Mouse (Mus musculus) G1E (cell line): Measurements from ENCODE around the gene Txlna. TPM values are rescaled to one million over a fixed set of nuclear protein-coding genes. Genes with fewer than 3 reads are reported as not detected.

Source experiments
- ATAC-seq: 2 replicates; pipeline ENCODE4 v1.8.0; 2016; ENCODE audit warnings: mild to moderate bottlenecking; ENCODE audit not compliant: insufficient number of reproducible peaks, poor library complexity, low FRiP score, severe bottlenecking; ENCODE audit errors: extremely low read depth
- DNase-seq: peaks from one replicate; pipeline ENCODE4 v3.0.0; 2012; ENCODE audit warnings: low spot score
- H3K27me3 ChIP-seq: 2 replicates; pipeline ENCODE4 v1.6.1; 2012; ENCODE audit warnings: mild to moderate bottlenecking, low read length, inconsistent platforms; ENCODE audit not compliant: insufficient read depth
- H3K36me3 ChIP-seq: replicated peaks from 2 replicates; pipeline ENCODE3; 2012; ENCODE audit warnings: mild to moderate bottlenecking, inconsistent platforms
- H3K4me1 ChIP-seq: 2 replicates; pipeline ENCODE4 v1.6.1; 2012; ENCODE audit warnings: low read depth, low read length, inconsistent platforms, mixed read lengths; ENCODE audit not compliant: insufficient read depth
- H3K4me3 ChIP-seq: 2 replicates; pipeline ENCODE4 v1.5.1; 2012; ENCODE audit warnings: low read depth, mild to moderate bottlenecking, inconsistent platforms, low read length, moderate library complexity, mixed read lengths
- H3K9me3 ChIP-seq: replicated peaks from 2 replicates; pipeline ENCODE4 v1.6.1; 2012; ENCODE audit warnings: inconsistent platforms
- CTCF ChIP-seq: IDR thresholded peaks from 2 replicates; pipeline ENCODE4 v1.5.1; 2012; ENCODE audit warnings: low read depth, low read length, inconsistent platforms, mixed read lengths
- GATA1 ChIP-seq: IDR thresholded peaks from 2 replicates; pipeline ENCODE4 v1.6.1; 2012; ENCODE audit warnings: borderline replicate concordance, low read length, inconsistent platforms, mixed read lengths
- GATA2 ChIP-seq: IDR thresholded peaks from 2 replicates; pipeline ENCODE4 v1.6.1; 2012; ENCODE audit warnings: low read depth, low read length, inconsistent platforms, borderline replicate concordance
- POLR2AphosphoS5 ChIP-seq: IDR thresholded peaks from 2 replicates; pipeline ENCODE4 v1.6.1; 2012; ENCODE audit warnings: low read depth, low read length, inconsistent platforms; ENCODE audit not compliant: insufficient replicate concordance
- TAL1 ChIP-seq: conservative IDR thresholded peaks from 2 replicates; pipeline ENCODE4 v1.6.1; 2012; ENCODE audit warnings: low read depth, low read length, inconsistent platforms, mixed read lengths
- polyA plus RNA-seq: library from polyadenylated mRNA; stranded (reverse); fragments of >175 nt; gene quantifications from 2 replicates; pipeline ENCODE4 v1.2.3, GENCODE M21; 2012
- total RNA-seq, 2 experiments: library from RNA; stranded (forward) in 1 of 2; stranded (reverse) in 1 of 2; fragments of 200-1000 nt in 1 of 2; fragments of >200 nt in 1 of 2; fragmentation: Nextera tagmentation in 1 of 2; gene quantifications; 2 replicates each; pipeline ENCODE4 v1.2.3; 2014 to 2017

Gene Txlna
- 35.5 and 39.7 TPM in 2 replicates for total RNA-seq (2014; fragmentation: Nextera tagmentation)
- total RNA-seq (2017) = 73.5 and 79.6 TPM in 2 replicates
- polyA plus RNA-seq = 57.1 and 62.5 TPM in 2 replicates

- Histone ChIP-seq H3K36me3 (peaks cover 71% of the 10 kb centered on the region), H3K9me3 (no peaks in the 10 kb centered on the region), H3K4me3 (peak within 1 kb of the TSS; percentile 82), H3K27me3 (no peaks in the 10 kb centered on the region), H3K4me1 (peaks cover 54% of the 10 kb centered on the region)
- TF ChIP-seq TAL1 (no peak), POLR2AphosphoS5 (no peak), CTCF (no peak), GATA2 (no peak), GATA1 (no peak)
- ATAC-seq (peak; percentile 86), DNase-seq (peak; percentile 99)
These were observed at the start of gene Txlna for GRCm38 (mm10) chr4:129640638-129641467. TSS of gene Txlna (minus strand) at chr4:129641065.

GRCm38 (mm10) chr4:129684531-129684930 is 43.7 kb upstream of the Txlna start:
- ATAC-seq = no peak
- Histone ChIP-seq H3K36me3 (peaks cover 93% of the 10 kb centered on the region), H3K9me3 (no peaks in the 10 kb centered on the region), H3K27me3 (no peaks in the 10 kb centered on the region; the same call in 1 of the 2 replicates), H3K4me3 (no peak overlapping the region), H3K4me1 (peaks cover 6% of the 10 kb centered on the region)
- TF ChIP-seq GATA2 (no peak), TAL1 (no peak), CTCF (no peak), GATA1 (no peak), POLR2AphosphoS5 (no peak)
- DNase-seq = no peak

- ATAC-seq (no peak), DNase-seq (no peak)
- TF ChIP-seq GATA1 = no peak
- no peak for TF ChIP-seq TAL1
- TF ChIP-seq CTCF = no peak
- no peak for TF ChIP-seq GATA2
- TF ChIP-seq POLR2AphosphoS5 = no peak
- H3K27me3 ChIP-seq = no peaks in the 10 kb centered on the region; the same call in 1 of the 2 replicates
- H3K4me1 ChIP-seq = peaks cover 6% of the 10 kb centered on the region
- peaks cover 92% of the 10 kb centered on the region for H3K36me3 ChIP-seq
- no peak overlapping the region for H3K4me3 ChIP-seq
- no peaks in the 10 kb centered on the region for H3K9me3 ChIP-seq
These were observed 43.1 kb upstream of the Txlna start for GRCm38 (mm10) chr4:129683901-129684493.

GRCm38 (mm10) chr4:129681837-129682236 is 41.0 kb upstream of the Txlna start:
- ATAC-seq = no peak

GRCm38 (mm10) chr4:129672878-129673449 is 32.1 kb upstream of the Txlna start:
- Histone ChIP-seq H3K4me1 (peaks cover 23% of the 10 kb centered on the region), H3K9me3 (no peaks in the 10 kb centered on the region), H3K36me3 (peaks cover 44% of the 10 kb centered on the region), H3K27me3 (no peaks in the 10 kb centered on the region), H3K4me3 (peak overlapping the region; percentile 96)
- TF ChIP-seq POLR2AphosphoS5 (no peak), GATA2 (no peak), CTCF (no peak), TAL1 (no peak), GATA1 (no peak)
- no peak for ATAC-seq
- peak; percentile 6 for DNase-seq

More at GRCm38 (mm10) chr4:129681837-129682236, 41.0 kb upstream of the Txlna start:
- Histone ChIP-seq H3K4me3 (no peak overlapping the region), H3K9me3 (no peaks in the 10 kb centered on the region), H3K4me1 (peaks cover 6% of the 10 kb centered on the region), H3K27me3 (no peaks in the 10 kb centered on the region; the same call in 1 of the 2 replicates), H3K36me3 (peaks cover 93% of the 10 kb centered on the region)
- no peak for DNase-seq
- no peak for TF ChIP-seq TAL1
- TF ChIP-seq CTCF = no peak
- TF ChIP-seq GATA1 = no peak
- no peak for TF ChIP-seq POLR2AphosphoS5
- no peak for TF ChIP-seq GATA2
